Mouse (Mus musculus): ENCODE data around the gene Polk.
A peak's percentile ranks its signal among the peaks of the same experiment; 100 is the strongest.

Gene Polk

GRCm38 (mm10) chr13:96528776-96529175 is 13.6 kb downstream of the Polk start:
- peak; percentile 10 to 61 for DNase-seq

DNA sequence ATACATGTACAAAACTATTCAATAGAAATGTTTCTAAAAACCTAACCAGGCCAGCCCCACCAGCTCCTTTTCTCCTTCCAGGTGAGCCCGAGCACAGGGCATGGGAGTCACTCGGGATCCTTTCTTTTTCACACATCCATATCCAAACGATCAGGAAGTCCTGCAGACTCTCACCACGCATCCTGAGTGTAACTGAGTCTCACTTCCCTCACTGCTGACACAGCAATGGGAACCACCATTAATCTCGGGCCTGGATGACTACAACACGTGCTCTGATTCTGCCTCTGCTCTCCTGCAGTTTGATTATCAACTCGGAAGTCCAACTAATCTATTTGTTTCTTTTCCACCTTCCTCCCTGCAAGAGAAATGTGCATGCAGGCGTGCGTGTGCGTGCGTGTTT is 14.5 kb downstream of the Polk start:
- DNase-seq, result no peak

- DNase-seq, result no peak
Measured at GRCm38 (mm10) chr13:96527022-96527421, 15.4 kb downstream of the Polk start.

- DNase-seq, result no peak
Measured at GRCm38 (mm10) chr13:96521294-96521693, 21.1 kb downstream of the Polk start.

DNA sequence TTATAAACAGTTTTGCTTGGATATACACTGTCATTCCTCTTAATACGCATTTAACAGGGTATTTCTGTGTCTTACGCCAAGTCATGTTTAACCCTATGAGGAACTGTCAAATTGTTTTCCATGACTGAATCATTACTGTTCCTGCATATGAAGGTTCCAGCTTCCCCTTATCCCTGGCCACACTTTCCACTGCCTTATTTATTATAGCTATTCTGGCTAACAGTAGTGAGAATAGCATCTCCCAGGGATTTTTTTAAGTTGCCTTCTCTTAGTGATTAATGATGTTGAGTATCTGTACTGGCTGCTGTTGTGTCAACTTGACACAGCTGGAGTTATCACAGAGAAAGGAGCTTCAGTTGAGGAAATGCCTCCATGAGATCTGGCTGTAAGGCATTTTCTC is 25.0 kb downstream of the Polk start:
- DNase-seq, result no peak

DNA sequence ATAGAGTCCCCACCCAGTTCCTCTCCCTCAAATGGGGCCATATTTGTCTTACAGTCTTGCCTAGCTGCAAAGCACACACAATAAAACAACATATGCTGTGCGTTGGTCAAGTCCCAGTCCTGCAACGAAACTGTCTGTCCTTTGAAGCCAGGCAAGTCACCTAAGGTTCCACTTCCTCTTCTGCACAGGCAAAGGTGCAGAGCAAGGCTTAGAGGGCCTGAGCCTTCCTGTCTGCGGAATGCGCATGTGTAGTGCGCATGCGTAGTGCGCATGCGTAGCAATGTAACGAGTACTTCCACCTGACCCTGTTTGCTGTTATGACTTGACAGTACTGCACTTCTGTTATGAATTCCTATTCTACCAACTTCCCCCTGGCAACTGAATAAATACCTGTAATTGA is 26.1 kb downstream of the Polk start:
- DNase-seq, result no peak

GRCm38 (mm10) chr13:96514154-96514942 is 28.0 kb downstream of the Polk start:
- DNase-seq, result no peak

- no peak for DNase-seq
Measured at GRCm38 (mm10) chr13:96511893-96512292, 30.5 kb downstream of the Polk start.

- DNase-seq, result no peak
Measured at GRCm38 (mm10) chr13:96511262-96511661, 31.1 kb downstream of the Polk start.

DNA sequence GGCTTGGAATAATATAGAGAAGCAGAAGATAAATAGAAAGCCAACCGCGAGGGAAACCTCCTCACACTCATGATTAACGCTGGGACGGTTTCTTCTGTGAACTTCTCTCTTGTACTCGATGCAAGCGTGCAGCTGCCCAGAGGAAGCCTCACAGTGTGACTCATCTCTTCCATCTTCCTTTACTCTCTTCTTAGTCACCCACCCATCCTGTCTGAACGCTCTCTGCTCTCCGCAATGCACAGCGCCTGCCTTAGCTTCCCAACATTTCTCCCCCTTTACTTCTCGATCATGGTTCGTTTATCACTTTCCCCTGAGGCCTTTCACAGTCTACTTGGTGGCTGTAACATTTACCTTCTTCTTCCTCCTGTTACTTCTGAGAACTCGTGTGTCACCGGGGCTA is 31.7 kb downstream of the Polk start:
- DNase-seq, result no peak

- DNase-seq, result no peak
Measured at GRCm38 (mm10) chr13:96507541-96507940, 34.8 kb downstream of the Polk start.

GRCm38 (mm10) chr13:96506313-96506712 is 36.1 kb downstream of the Polk start:
- no peak for DNase-seq

GRCm38 (mm10) chr13:96505661-96506060 is 36.7 kb downstream of the Polk start:
- DNase-seq, result no peak

DNA sequence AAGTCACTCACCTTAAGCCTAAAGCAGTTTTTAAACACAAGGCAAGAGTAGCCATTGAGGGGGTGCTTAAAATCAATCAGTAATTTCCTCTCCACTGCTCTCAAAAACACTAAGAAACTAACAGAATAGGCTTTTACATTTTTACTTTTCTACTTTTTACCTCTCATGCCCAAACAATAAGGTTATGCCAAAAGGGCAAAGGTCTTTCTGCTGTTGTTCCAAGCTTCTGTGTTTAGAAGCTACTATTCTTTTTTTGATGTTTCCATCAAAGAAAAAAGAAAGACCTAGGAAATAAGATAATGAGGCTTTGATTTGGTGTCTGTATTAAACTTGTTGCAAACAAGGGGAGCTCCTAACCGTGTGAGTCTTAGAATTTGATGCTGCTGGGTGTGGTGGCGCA is 42.5 kb downstream of the Polk start:
- no peak for DNase-seq

GRCm38 (mm10) chr13:96496630-96497029 is 45.7 kb downstream of the Polk start:
- DNase-seq, result no peak

DNA sequence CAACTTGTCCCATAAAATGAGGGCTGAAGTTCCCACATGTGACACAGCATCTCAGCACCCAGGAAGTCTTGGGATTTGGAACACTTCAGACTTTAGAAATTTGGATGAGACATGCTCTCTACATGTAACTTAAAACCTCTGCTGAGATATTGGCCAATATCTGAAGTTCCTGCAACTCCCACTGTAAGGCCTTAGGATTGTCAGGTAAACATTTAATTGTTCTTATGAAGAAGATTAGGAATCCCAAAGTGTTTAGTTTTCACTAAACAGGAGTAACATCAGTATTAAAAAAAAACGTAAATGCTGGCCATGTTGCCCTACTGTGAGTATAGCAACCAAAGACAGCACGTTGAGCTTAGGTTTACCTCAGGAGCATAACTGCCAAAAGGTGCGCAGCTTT is 51.9 kb downstream of the Polk start, which contains the start of gene Gm17622:
TSS of gene Gm17622 (plus strand) at position 301 of the 400 bp plus-strand sequence.
- no peak for DNase-seq

- DNase-seq, result no peak
Measured at GRCm38 (mm10) chr13:96487968-96488367, 54.4 kb downstream of the Polk start.

DNA sequence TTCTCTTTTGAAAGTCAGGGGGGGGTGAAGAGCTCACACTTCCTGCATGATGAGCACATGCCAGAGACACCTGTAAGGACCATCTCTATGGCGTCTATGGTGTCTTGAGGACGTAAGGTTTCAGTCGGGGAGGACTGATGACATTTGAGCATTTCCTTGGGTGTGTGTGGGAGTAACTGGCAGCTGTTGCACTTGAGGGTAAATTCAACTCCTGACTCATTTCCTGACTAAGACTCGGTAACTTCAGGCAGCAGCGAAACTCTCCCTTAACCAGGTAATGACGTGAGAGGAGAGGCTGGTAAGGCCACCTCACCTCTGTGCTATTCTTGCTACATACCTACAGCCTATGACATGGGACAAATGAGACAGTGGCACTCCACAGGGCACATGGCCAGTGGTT is 55.1 kb downstream of the Polk start:
- DNase-seq, result no peak

DNA sequence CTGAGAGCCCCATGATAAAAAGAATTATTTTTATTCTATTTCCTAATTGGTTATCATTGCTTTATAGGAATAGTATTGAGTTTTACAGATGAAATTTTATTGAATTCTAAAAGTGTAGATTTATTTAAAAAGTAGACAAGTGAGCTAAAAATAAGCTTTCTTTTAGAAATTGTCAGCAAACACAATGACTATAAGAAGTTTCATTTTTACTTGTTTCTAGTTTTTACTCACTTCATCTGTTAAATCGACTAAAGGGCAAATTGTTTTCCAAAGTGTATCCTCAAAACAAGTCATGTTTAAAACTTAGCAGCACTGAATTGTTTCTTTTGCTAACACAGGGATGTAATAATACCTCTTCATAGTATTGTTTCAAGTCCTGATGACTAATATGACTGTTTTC is 63.4 kb downstream of the Polk start:
- DNase-seq, result no peak

GRCm38 (mm10) chr13:96477226-96477625 is 65.2 kb downstream of the Polk start:
- no peak for DNase-seq

GRCm38 (mm10) chr13:96470957-96471356 is 71.4 kb downstream of the Polk start, which contains the start of gene Ankdd1b:
Ankdd1b (minus strand) TSS chr13:96471198.
- DNase-seq, result no peak

DNA sequence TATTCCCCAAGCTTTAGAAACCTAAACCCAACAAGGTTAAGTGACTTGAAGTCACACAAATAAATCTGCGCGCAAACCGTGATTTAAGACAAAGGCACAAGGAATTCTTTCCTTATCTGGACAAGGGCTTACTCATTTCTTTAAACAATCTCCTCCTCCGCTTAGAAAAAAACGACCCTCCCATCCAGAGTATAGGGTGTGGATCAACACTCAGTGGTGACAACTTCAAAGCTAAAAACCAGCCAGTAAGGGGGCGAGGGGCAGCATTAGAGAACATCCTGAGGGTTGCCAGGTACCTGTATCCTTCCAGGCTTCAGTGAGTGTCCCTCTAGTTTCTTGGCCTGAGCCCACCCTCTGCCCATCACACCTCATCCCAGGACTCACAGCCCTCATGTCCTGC is 71.8 kb downstream of the Polk start:
- DNase-seq, result no peak

DNA sequence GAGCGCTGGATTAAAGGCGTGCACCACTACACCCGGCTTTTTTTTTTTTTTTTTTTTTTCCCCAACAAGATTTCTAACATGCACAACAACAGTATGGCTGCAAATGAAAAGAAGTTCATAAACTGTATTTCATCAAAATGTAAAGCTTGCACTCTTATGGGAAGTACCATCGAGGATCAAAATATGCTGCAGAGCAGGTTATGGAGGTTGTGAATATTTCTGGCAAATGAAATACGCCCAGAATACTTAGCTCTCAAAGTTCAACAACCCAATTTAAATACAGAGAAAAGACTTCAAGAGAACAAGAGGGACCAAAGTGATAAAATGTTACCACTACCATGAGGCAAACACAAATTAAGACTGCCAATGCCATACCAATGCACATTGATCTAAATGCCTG is 73.7 kb downstream of the Polk start:
- no peak for DNase-seq

DNA sequence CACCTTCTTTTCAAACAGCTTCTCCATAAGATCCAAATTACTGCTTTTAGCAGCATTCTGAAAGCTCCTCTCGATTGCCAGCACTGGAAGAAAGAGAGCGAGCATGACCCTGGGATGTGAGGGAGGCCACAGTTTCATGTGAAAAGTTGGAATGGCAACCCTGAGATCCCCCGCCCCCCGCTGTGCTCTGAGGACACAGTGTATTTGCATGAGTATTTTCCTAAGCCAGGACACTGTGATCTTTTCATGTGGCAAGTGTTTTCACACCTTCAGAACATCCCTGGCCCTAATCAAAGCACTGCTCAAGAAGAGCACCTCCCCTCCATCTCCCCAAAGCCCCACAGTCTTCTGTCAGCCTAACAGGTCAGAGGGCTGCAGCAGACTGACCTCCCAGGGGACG is 77.1 kb downstream of the Polk start:
- no peak for DNase-seq

DNA sequence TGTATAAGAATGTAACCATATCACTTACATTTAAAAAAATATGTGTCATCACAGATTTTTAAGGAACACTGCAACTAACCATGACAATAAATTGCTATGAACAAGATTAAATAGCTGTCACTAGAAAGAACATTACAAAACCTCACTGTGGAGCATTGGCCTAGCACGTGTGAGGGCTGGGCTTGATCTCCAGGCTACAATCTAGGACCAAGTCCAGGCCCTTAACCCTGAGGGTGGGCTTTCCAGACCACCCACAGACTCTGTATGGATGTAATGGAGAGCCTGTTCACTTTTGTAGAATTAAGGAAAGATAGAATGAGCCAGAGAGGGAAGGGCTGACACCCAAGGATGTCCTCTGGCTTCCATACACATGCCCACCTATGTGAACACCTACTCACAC is 79.7 kb downstream of the Polk start:
- DNase-seq, result no peak

All from kidney, postnatal 25 days (tissue).